Mouse (Mus musculus): ENCODE data around the gene Rreb1. TPM values are rescaled to one million over a fixed set of nuclear protein-coding genes. Genes with fewer than 3 reads are reported as not detected.

The Rreb1 gene
- polyA plus RNA-seq, 2 experiments = 19.0 to 21.4 TPM

- Histone ChIP-seq H3K4me1 (ENCODE audit: control insufficient read depth, insufficient read depth, low read length) (peaks cover 17% of the 10 kb centered on the region; the same call in 1 of the 2 replicates), H3K27me3 (ENCODE audit: control insufficient read depth, insufficient read depth, low read length) (no peaks in the 10 kb centered on the region), H3K4me3 (replicated peaks; ENCODE audit: low read length) (no peak overlapping the region), H3K36me3 (ENCODE audit: control insufficient read depth, insufficient read depth, low read length) (peaks cover 38% of the 10 kb centered on the region), H3K9me3 (ENCODE audit: control insufficient read depth, low read length) (no peaks in the 10 kb centered on the region), H3K9ac (ENCODE audit: low read depth, low read length, severe bottlenecking) (no peak overlapping the region), H3K27ac (replicated peaks; ENCODE audit: low read depth, low read length) (no peak overlapping the region), H3K4me2 (replicated peaks; ENCODE audit: low read depth, low read length, severe bottlenecking) (no peak overlapping the region)
- no peak for TF ChIP-seq POLR2A (IDR thresholded peaks at IDR 0.05; ENCODE audit: borderline replicate concordance, extremely low read depth, insufficient read depth, insufficient read length)
- ATAC-seq (ENCODE audit: low FRiP score, low read depth) (no peak), DNase-seq (ENCODE audit: low spot score) (peak; percentile 74)
- WGBS = 74% methylated on average over 1 of the region's 1 CpGs
Observed at GRCm38 (mm10) chr13:37944306-37944705, 166.1 kb downstream of the Rreb1 start.

- 74% methylated on average over 8 of the region's 8 CpGs for WGBS
- Histone ChIP-seq H3K4me1 (ENCODE audit: control insufficient read depth, insufficient read depth, low read length) (peaks cover 17% of the 10 kb centered on the region; the same call in 1 of the 2 replicates), H3K9me3 (ENCODE audit: control insufficient read depth, low read length) (no peaks in the 10 kb centered on the region), H3K36me3 (ENCODE audit: control insufficient read depth, insufficient read depth, low read length) (peaks cover 48% of the 10 kb centered on the region), H3K27me3 (ENCODE audit: control insufficient read depth, insufficient read depth, low read length) (no peaks in the 10 kb centered on the region), H3K4me3 (replicated peaks; ENCODE audit: low read length) (no peak overlapping the region), H3K9ac (ENCODE audit: low read depth, low read length, severe bottlenecking) (no peak overlapping the region), H3K27ac (replicated peaks; ENCODE audit: low read depth, low read length) (no peak overlapping the region), H3K4me2 (replicated peaks; ENCODE audit: low read depth, low read length, severe bottlenecking) (no peak overlapping the region)
- no peak; the same call in 1 of the 2 replicates for ATAC-seq (ENCODE audit: low FRiP score, low read depth)
- DNase-seq (ENCODE audit: low spot score) = no peak
- TF ChIP-seq POLR2A (IDR thresholded peaks at IDR 0.05; ENCODE audit: borderline replicate concordance, extremely low read depth, insufficient read depth, insufficient read length) = no peak
Observed at GRCm38 (mm10) chr13:37945392-37945791, 167.2 kb downstream of the Rreb1 start.

GRCm38 (mm10) chr13:37946734-37947133, 168.5 kb downstream of the Rreb1 start:
- peak; percentile 27; the same call in 1 of the 2 replicates for ATAC-seq (ENCODE audit: low FRiP score, low read depth)
- TF ChIP-seq POLR2A (IDR thresholded peaks at IDR 0.05; ENCODE audit: borderline replicate concordance, extremely low read depth, insufficient read depth, insufficient read length) = no peak
- H3K9me3 ChIP-seq (ENCODE audit: control insufficient read depth, low read length) = no peaks in the 10 kb centered on the region
- H3K4me2 ChIP-seq (replicated peaks; ENCODE audit: low read depth, low read length, severe bottlenecking) = no peak overlapping the region
- DNase-seq (ENCODE audit: low spot score) = peak; percentile 71
- no peak overlapping the region for H3K27ac ChIP-seq (replicated peaks; ENCODE audit: low read depth, low read length)
- H3K36me3 ChIP-seq (ENCODE audit: control insufficient read depth, insufficient read depth, low read length) = peaks cover 52% of the 10 kb centered on the region
- H3K4me1 ChIP-seq (ENCODE audit: control insufficient read depth, insufficient read depth, low read length) = peaks cover 17% of the 10 kb centered on the region; the same call in 1 of the 2 replicates
- no peaks in the 10 kb centered on the region for H3K27me3 ChIP-seq (ENCODE audit: control insufficient read depth, insufficient read depth, low read length)
- no peak overlapping the region for H3K4me3 ChIP-seq (replicated peaks; ENCODE audit: low read length)
- WGBS = 19% methylated on average over 6 of the region's 6 CpGs
- H3K9ac ChIP-seq (ENCODE audit: low read depth, low read length, severe bottlenecking) = no peak overlapping the region

GRCm38 (mm10) chr13:37952981-37953380, 174.8 kb downstream of the Rreb1 start:
- Histone ChIP-seq H3K9me3 (ENCODE audit: control insufficient read depth, low read length) (no peaks in the 10 kb centered on the region), H3K4me1 (ENCODE audit: control insufficient read depth, insufficient read depth, low read length) (no peaks in the 10 kb centered on the region), H3K9ac (ENCODE audit: low read depth, low read length, severe bottlenecking) (no peak overlapping the region), H3K4me2 (replicated peaks; ENCODE audit: low read depth, low read length, severe bottlenecking) (no peak overlapping the region), H3K27me3 (ENCODE audit: control insufficient read depth, insufficient read depth, low read length) (no peaks in the 10 kb centered on the region), H3K4me3 (replicated peaks; ENCODE audit: low read length) (no peak overlapping the region), H3K36me3 (ENCODE audit: control insufficient read depth, insufficient read depth, low read length) (peaks cover 36% of the 10 kb centered on the region), H3K27ac (replicated peaks; ENCODE audit: low read depth, low read length) (no peak overlapping the region)
- ATAC-seq (ENCODE audit: low FRiP score, low read depth) (no peak), DNase-seq (ENCODE audit: low spot score) (no peak)
- WGBS = 78% methylated on average over 6 of the region's 6 CpGs
- no peak for TF ChIP-seq POLR2A (IDR thresholded peaks at IDR 0.05; ENCODE audit: borderline replicate concordance, extremely low read depth, insufficient read depth, insufficient read length)

- ATAC-seq (ENCODE audit: low FRiP score, low read depth) = no peak
- Histone ChIP-seq H3K9ac (ENCODE audit: low read depth, low read length, severe bottlenecking) (no peak overlapping the region), H3K36me3 (ENCODE audit: control insufficient read depth, insufficient read depth, low read length) (peaks cover 24% of the 10 kb centered on the region), H3K27me3 (ENCODE audit: control insufficient read depth, insufficient read depth, low read length) (no peaks in the 10 kb centered on the region), H3K27ac (replicated peaks; ENCODE audit: low read depth, low read length) (no peak overlapping the region), H3K9me3 (ENCODE audit: control insufficient read depth, low read length) (no peaks in the 10 kb centered on the region), H3K4me3 (replicated peaks; ENCODE audit: low read length) (no peak overlapping the region), H3K4me2 (replicated peaks; ENCODE audit: low read depth, low read length, severe bottlenecking) (no peak overlapping the region), H3K4me1 (ENCODE audit: control insufficient read depth, insufficient read depth, low read length) (no peaks in the 10 kb centered on the region)
- no peak for DNase-seq (ENCODE audit: low spot score)
- 90% methylated on average over 1 of the region's 1 CpGs for WGBS
- TF ChIP-seq POLR2A (IDR thresholded peaks at IDR 0.05; ENCODE audit: borderline replicate concordance, extremely low read depth, insufficient read depth, insufficient read length) = no peak
Observed at GRCm38 (mm10) chr13:37954318-37954717, 176.1 kb downstream of the Rreb1 start.
